Mouse (Mus musculus) erythroid progenitor cell, adult 5-6 weeks (primary cell): ENCODE measurements at regions not wholly inside any gene's neighbourhood (a gene's known extent, or its start where the extent isn't known, plus 50 kb on each side); places are given as distances from the start of the nearest gene placed in this dataset.

Experiments
- ATAC-seq: replicated peaks from 2 replicates; pipeline ENCODE4 v1.8.0; 2016; ENCODE audit warnings: moderate number of reproducible peaks, mild to moderate bottlenecking, moderate TSS enrichment, inconsistent platforms; ENCODE audit not compliant: poor library complexity, low FRiP score, severe bottlenecking

- ATAC-seq, result no peak
Measured at GRCm38 (mm10) chr4:105377469-105378187, 220.5 kb downstream of the Plpp3 start.

- no peak for ATAC-seq
Measured at GRCm38 (mm10) chr4:105384826-105385225, 227.7 kb downstream of the Plpp3 start.

GRCm38 (mm10) chr4:105385481-105385880 is 228.3 kb downstream of the Plpp3 start:
- ATAC-seq, result no peak

- no peak for ATAC-seq
Measured at GRCm38 (mm10) chr4:105390378-105390777, 233.2 kb downstream of the Plpp3 start.

- no peak for ATAC-seq
Measured at GRCm38 (mm10) chr4:105394366-105394765, 237.2 kb downstream of the Plpp3 start.

GRCm38 (mm10) chr4:105397451-105397850 is 240.3 kb downstream of the Plpp3 start:
- no peak for ATAC-seq

- no peak for ATAC-seq
Measured at GRCm38 (mm10) chr4:105402021-105402420, 244.9 kb downstream of the Plpp3 start.

- no peak for ATAC-seq
Measured at GRCm38 (mm10) chr4:105403169-105403568, 246.0 kb downstream of the Plpp3 start.

- no peak for ATAC-seq
Measured at GRCm38 (mm10) chr4:105403686-105404085, 246.5 kb downstream of the Plpp3 start.

- ATAC-seq, result no peak
Measured at GRCm38 (mm10) chr4:105405728-105406127, 248.6 kb downstream of the Plpp3 start.

- ATAC-seq, result no peak
Measured at GRCm38 (mm10) chr4:105406786-105407464, 249.8 kb downstream of the Plpp3 start.

GRCm38 (mm10) chr4:105408896-105409295 is 251.7 kb downstream of the Plpp3 start:
- no peak for ATAC-seq

GRCm38 (mm10) chr4:105417166-105417565 is 260.0 kb downstream of the Plpp3 start:
- ATAC-seq, result no peak

- no peak for ATAC-seq
Measured at GRCm38 (mm10) chr4:105422466-105422865, 265.3 kb downstream of the Plpp3 start.

- no peak for ATAC-seq
Measured at GRCm38 (mm10) chr4:105423727-105424201, 266.6 kb downstream of the Plpp3 start.

GRCm38 (mm10) chr4:105425086-105425485 is 267.9 kb downstream of the Plpp3 start:
- no peak for ATAC-seq

GRCm38 (mm10) chr4:105427581-105427980 is 270.4 kb downstream of the Plpp3 start:
- ATAC-seq, result no peak

GRCm38 (mm10) chr4:105429381-105430100 is 272.4 kb downstream of the Plpp3 start:
- no peak for ATAC-seq

GRCm38 (mm10) chr4:105432461-105432860 is 275.3 kb downstream of the Plpp3 start:
- ATAC-seq, result no peak

- no peak for ATAC-seq
Measured at GRCm38 (mm10) chr4:105437141-105437540, 280.0 kb downstream of the Plpp3 start.
